Mouse (Mus musculus) forebrain, embryonic 10.5 days (tissue): ENCODE measurements around the gene Tns2. TPM values are rescaled to one million over a fixed set of nuclear protein-coding genes. Genes with fewer than 3 reads are reported as not detected.

ENCODE experiments used
- DNase-seq: peaks from one replicate; pipeline ENCODE4 v3.0.0-alpha.2; 2017; ENCODE audit warnings: low spot score; ENCODE audit errors: extremely low spot score
- H3K27ac ChIP-seq: fragments of 300-500 bp; sonication (generic); 2 replicates; pipeline ENCODE4 v1.5.1; 2016; ENCODE audit warnings: mild to moderate bottlenecking
- H3K27me3 ChIP-seq: fragments of 300-500 bp; sonication (generic); 2 replicates; pipeline ENCODE4 v1.6.1; 2016; ENCODE audit warnings: mild to moderate bottlenecking; ENCODE audit not compliant: poor library complexity, severe bottlenecking
- H3K36me3 ChIP-seq: fragments of 300-500 bp; sonication (generic); replicated peaks from 2 replicates; pipeline ENCODE4 v1.6.1; 2016; ENCODE audit warnings: mild to moderate bottlenecking, moderate library complexity
- H3K4me1 ChIP-seq: fragments of 300-500 bp; sonication (generic); 2 replicates; pipeline ENCODE4 v1.6.1; 2016
- H3K4me3 ChIP-seq: fragments of 300-500 bp; sonication (generic); 2 replicates; pipeline ENCODE4 v1.5.1; 2016; ENCODE audit warnings: mild to moderate bottlenecking, moderate library complexity
- H3K9me3 ChIP-seq: fragments of 300-500 bp; sonication (generic); 2 replicates; pipeline ENCODE4 v1.6.1; 2016; ENCODE audit warnings: mild to moderate bottlenecking, moderate library complexity
- WGBS: fragments of 180-500 bp; shearing (Covaris S2); methylation state at CpG from one replicate; pipeline ENCODE4 v1.1.7; 2016; 5-methylcytosine and 5-hydroxymethylcytosine counted together
- polyA plus RNA-seq: library from polyadenylated mRNA; unstranded; fragments of >200 nt; fragmentation: Nextera tagmentation; extraction: Ambion mirVana; gene quantifications from 2 replicates; pipeline ENCODE4 v1.2.1, GENCODE M21; 2016

Tns2 gene
- polyA plus RNA-seq, 1 experiment from 2014 or later, result 11.1 TPM

- Histone ChIP-seq H3K36me3 (peaks cover 93% of the 10 kb centered on the region), H3K4me1 (peaks cover 21% of the 10 kb centered on the region), H3K4me3 (no peak overlapping the region), H3K9me3 (no peaks in the 10 kb centered on the region), H3K27ac (no peak overlapping the region), H3K27me3 (no peaks in the 10 kb centered on the region)
- WGBS, result 80% methylated on average over 19 of the region's 19 CpGs
- no peak for DNase-seq
Measured at GRCm38 (mm10) chr15:102117461-102118443, 17.5 kb downstream of the Tns2 start.

- Histone ChIP-seq H3K27me3 (no peaks in the 10 kb centered on the region), H3K36me3 (peaks cover 91% of the 10 kb centered on the region), H3K9me3 (no peaks in the 10 kb centered on the region), H3K4me1 (peaks cover 21% of the 10 kb centered on the region), H3K27ac (no peak overlapping the region), H3K4me3 (no peak overlapping the region)
- WGBS, result 85% methylated on average over 4 of the region's 4 CpGs
- no peak for DNase-seq
Measured at GRCm38 (mm10) chr15:102118591-102118990, 18.4 kb downstream of the Tns2 start.

GRCm38 (mm10) chr15:102119121-102119830 lies 19.1 kb downstream of the Tns2 start:
- peaks cover 90% of the 10 kb centered on the region for H3K36me3 ChIP-seq
- DNase-seq, result no peak
- WGBS, result 79% methylated on average over 8 of the region's 8 CpGs
- H3K4me1 ChIP-seq, result peaks cover 17% of the 10 kb centered on the region; the same call in 1 of the 2 replicates
- no peak overlapping the region for H3K4me3 ChIP-seq
- H3K27me3 ChIP-seq, result no peaks in the 10 kb centered on the region
- no peaks in the 10 kb centered on the region for H3K9me3 ChIP-seq
- no peak overlapping the region for H3K27ac ChIP-seq

GRCm38 (mm10) chr15:102119831-102120170 lies 19.6 kb downstream of the Tns2 start:
- Histone ChIP-seq H3K36me3 (peaks cover 90% of the 10 kb centered on the region), H3K4me1 (peaks cover 17% of the 10 kb centered on the region; the same call in 1 of the 2 replicates), H3K9me3 (no peaks in the 10 kb centered on the region), H3K4me3 (no peak overlapping the region), H3K27me3 (no peaks in the 10 kb centered on the region), H3K27ac (no peak overlapping the region)
- DNase-seq, result no peak
- WGBS, result 70% methylated on average over 2 of the region's 2 CpGs

- Histone ChIP-seq H3K27me3 (no peaks in the 10 kb centered on the region), H3K36me3 (peaks cover 91% of the 10 kb centered on the region), H3K9me3 (no peaks in the 10 kb centered on the region), H3K4me3 (no peak overlapping the region), H3K4me1 (peaks cover 17% of the 10 kb centered on the region; the same call in 1 of the 2 replicates), H3K27ac (no peak overlapping the region)
- WGBS, result 90% methylated on average over 5 of the region's 5 CpGs
- DNase-seq, result no peak
Measured at GRCm38 (mm10) chr15:102120530-102120929, 20.3 kb downstream of the Tns2 start.

- 82% methylated on average over 2 of the region's 2 CpGs for WGBS
- Histone ChIP-seq H3K27me3 (no peaks in the 10 kb centered on the region), H3K4me1 (no peaks in the 10 kb centered on the region), H3K9me3 (no peaks in the 10 kb centered on the region), H3K4me3 (no peak overlapping the region), H3K27ac (no peak overlapping the region), H3K36me3 (peaks cover 89% of the 10 kb centered on the region)
- DNase-seq, result no peak
Measured at GRCm38 (mm10) chr15:102126303-102126702, 26.1 kb downstream of the Tns2 start.

GRCm38 (mm10) chr15:102133314-102133713 lies 33.1 kb downstream of the Tns2 start:
- Histone ChIP-seq H3K9me3 (no peaks in the 10 kb centered on the region), H3K27ac (no peak overlapping the region), H3K36me3 (peaks cover 51% of the 10 kb centered on the region), H3K4me1 (peaks cover 27% of the 10 kb centered on the region), H3K4me3 (no peak overlapping the region), H3K27me3 (no peaks in the 10 kb centered on the region; the same call in 1 of the 2 replicates)
- 92% methylated on average over 9 of the region's 9 CpGs for WGBS
- DNase-seq, result no peak

GRCm38 (mm10) chr15:102134709-102135108 lies 34.5 kb downstream of the Tns2 start:
- Histone ChIP-seq H3K27ac (no peak overlapping the region), H3K9me3 (no peaks in the 10 kb centered on the region), H3K4me1 (peaks cover 27% of the 10 kb centered on the region), H3K27me3 (no peaks in the 10 kb centered on the region; the same call in 1 of the 2 replicates), H3K36me3 (peaks cover 37% of the 10 kb centered on the region), H3K4me3 (0 out of 2 replicates have a peak overlapping the region, but pooled peaks have one; percentile 90)
- 91% methylated on average over 2 of the region's 2 CpGs for WGBS
- DNase-seq, result no peak

- Histone ChIP-seq H3K4me3 (peak overlapping the region; percentile 90), H3K27ac (peak overlapping the region; percentile 94), H3K36me3 (peaks cover 28% of the 10 kb centered on the region), H3K9me3 (no peaks in the 10 kb centered on the region), H3K4me1 (peaks cover 27% of the 10 kb centered on the region), H3K27me3 (no peaks in the 10 kb centered on the region; the same call in 1 of the 2 replicates)
- no peak for DNase-seq
- WGBS, result 4% methylated on average over 35 of the region's 35 CpGs
Measured at GRCm38 (mm10) chr15:102135522-102136128, 35.4 kb downstream of the Tns2 start.

GRCm38 (mm10) chr15:102136129-102136758 lies 36.0 kb downstream of the Tns2 start, which contains the start of gene Spryd3:
Spryd3 (minus strand) TSS chr15:102136234.
- peaks cover 22% of the 10 kb centered on the region for H3K36me3 ChIP-seq
- H3K9me3 ChIP-seq, result no peaks in the 10 kb centered on the region
- WGBS, result under 1% methylated on average over 50 of the region's 50 CpGs
- H3K4me3 ChIP-seq, result peak within 1 kb of the TSS; percentile 90
- H3K4me1 ChIP-seq, result peaks cover 27% of the 10 kb centered on the region
- DNase-seq, result peak; percentile 97
- H3K27ac ChIP-seq, result peak within 1 kb of the TSS; percentile 94
- H3K27me3 ChIP-seq, result peaks cover under 1% of the 10 kb centered on the region; the same call in 1 of the 2 replicates

- Histone ChIP-seq H3K4me3 (no peak overlapping the region), H3K36me3 (no peaks in the 10 kb centered on the region), H3K4me1 (peaks cover 35% of the 10 kb centered on the region), H3K27ac (no peak overlapping the region), H3K27me3 (peaks cover 49% of the 10 kb centered on the region), H3K9me3 (no peaks in the 10 kb centered on the region)
- no peak for DNase-seq
- 85% methylated on average over 5 of the region's 5 CpGs for WGBS
Measured at GRCm38 (mm10) chr15:102141120-102141519, 40.9 kb downstream of the Tns2 start.
